Mouse (Mus musculus) midbrain, embryonic 15.5 days (tissue): ENCODE measurements around the gene Wdr34. TPM values are rescaled to one million over a fixed set of nuclear protein-coding genes. Genes with fewer than 3 reads are reported as not detected.
"Not testable (repeated sequence)": the region's sequence is repeated elsewhere in the genome, so short reads cannot be mapped to it uniquely, and the experiment has no call there.

Experiments used
- ATAC-seq: fragments of 200-750 bp; cut with Nextera tagmentation; replicated peaks from 2 replicates; pipeline ENCODE4 v1.8.0; 2017; ENCODE audit warnings: moderate TSS enrichment
- H3K27ac ChIP-seq: fragments of 300-500 bp; sonication (generic); 2 replicates; pipeline ENCODE4 v1.5.1; 2015; ENCODE audit warnings: mild to moderate bottlenecking, inconsistent platforms
- H3K27me3 ChIP-seq: fragments of 300-500 bp; sonication (generic); replicated peaks from 2 replicates; pipeline ENCODE4 v1.6.1; 2015; ENCODE audit warnings: inconsistent platforms
- H3K36me3 ChIP-seq: fragments of 300-500 bp; sonication (generic); replicated peaks from 2 replicates; pipeline ENCODE4 v1.6.1; 2015; ENCODE audit warnings: inconsistent platforms
- H3K4me1 ChIP-seq: fragments of 300-500 bp; sonication (generic); 2 replicates; pipeline ENCODE4 v1.6.1; 2015; ENCODE audit warnings: inconsistent platforms
- H3K4me2 ChIP-seq: fragments of 300-500 bp; sonication (generic); 2 replicates; pipeline ENCODE4 v1.6.1; 2015; ENCODE audit warnings: inconsistent platforms, mild to moderate bottlenecking, moderate library complexity
- H3K4me3 ChIP-seq: fragments of 300-500 bp; sonication (generic); 2 replicates; pipeline ENCODE4 v1.5.1; 2015; ENCODE audit warnings: mild to moderate bottlenecking, inconsistent platforms
- H3K9ac ChIP-seq: fragments of 300-500 bp; sonication (generic); 2 replicates; pipeline ENCODE4 v1.6.1; 2015; ENCODE audit warnings: mild to moderate bottlenecking, inconsistent platforms
- H3K9me3 ChIP-seq: fragments of 300-500 bp; sonication (generic); 2 replicates; pipeline ENCODE4 v1.6.1; 2016; ENCODE audit warnings: inconsistent platforms
- WGBS: fragments of 180-500 bp; shearing (Covaris S2); methylation state at CpG from one replicate; pipeline ENCODE4 v1.1.7; 2015; ENCODE audit warnings: mixed read lengths; 5-methylcytosine and 5-hydroxymethylcytosine counted together
- polyA plus RNA-seq: library from polyadenylated mRNA; unstranded; fragments of >200 nt; fragmentation: Nextera tagmentation; extraction: Ambion mirVana; gene quantifications from 2 replicates; pipeline ENCODE4 v1.2.1, GENCODE M21; 2015

The Wdr34 gene
- polyA plus RNA-seq, 1 experiment from 2014 or later = 88.7 TPM

- Histone ChIP-seq H3K4me2 (peak overlapping the region; percentile 97; the same call in 1 of the 2 replicates), H3K27me3 (no peaks in the 10 kb centered on the region), H3K27ac (no peak overlapping the region), H3K9ac (no peak overlapping the region), H3K9me3 (no peaks in the 10 kb centered on the region), H3K4me3 (no peak overlapping the region), H3K4me1 (peaks cover 38% of the 10 kb centered on the region), H3K36me3 (peaks cover 4% of the 10 kb centered on the region)
- WGBS = 11% methylated on average over 3 of the region's 3 CpGs
- ATAC-seq = no peak
Measured at GRCm38 (mm10) chr2:30063791-30064190, 15.1 kb upstream of the Wdr34 start.

GRCm38 (mm10) chr2:30063235-30063634, 14.6 kb upstream of the Wdr34 start:
- 5% methylated on average over 8 of the region's 8 CpGs for WGBS
- H3K36me3 ChIP-seq = no peaks in the 10 kb centered on the region

GRCm38 (mm10) chr2:30062249-30063093, 13.8 kb upstream of the Wdr34 start:
- under 1% methylated on average over 40 of the region's 40 CpGs for WGBS
- Histone ChIP-seq H3K9ac (peak overlapping the region; percentile 44), H3K9me3 (no peaks in the 10 kb centered on the region), H3K4me2 (peak overlapping the region; percentile 97), H3K27ac (peak overlapping the region; percentile 57), H3K4me3 (peak overlapping the region; percentile 48), H3K27me3 (no peaks in the 10 kb centered on the region), H3K4me1 (peaks cover 27% of the 10 kb centered on the region), H3K36me3 (no peaks in the 10 kb centered on the region)
- ATAC-seq = no peak; the same call in 1 of the 2 replicates

More at GRCm38 (mm10) chr2:30063235-30063634, 14.6 kb upstream of the Wdr34 start:
- Histone ChIP-seq H3K27me3 (no peaks in the 10 kb centered on the region), H3K9ac (peak overlapping the region; percentile 44; the same call in 1 of the 2 replicates), H3K9me3 (no peaks in the 10 kb centered on the region), H3K4me3 (peak overlapping the region; percentile 48), H3K4me2 (peak overlapping the region; percentile 97), H3K27ac (peak overlapping the region; percentile 57), H3K4me1 (peaks cover 33% of the 10 kb centered on the region)
- no peak for ATAC-seq

- H3K27ac ChIP-seq = peak overlapping the region; percentile 57
- 9% methylated on average over 34 of the region's 37 CpGs for WGBS
- peak overlapping the region; percentile 48 for H3K4me3 ChIP-seq
Measured at GRCm38 (mm10) chr2:30061215-30062166, 12.8 kb upstream of the Wdr34 start.

GRCm38 (mm10) chr2:30058418-30058817, 9.7 kb upstream of the Wdr34 start:
- H3K27ac ChIP-seq = no peak overlapping the region
- H3K9me3 ChIP-seq = no peaks in the 10 kb centered on the region
- H3K4me2 ChIP-seq = no peak overlapping the region
- no peak for ATAC-seq
- 32% methylated on average over 5 of the region's 5 CpGs for WGBS
- peaks cover 19% of the 10 kb centered on the region for H3K4me1 ChIP-seq
- H3K4me3 ChIP-seq = no peak overlapping the region
- H3K27me3 ChIP-seq = no peaks in the 10 kb centered on the region; the same call in 1 of the 2 replicates
- H3K9ac ChIP-seq = no peak overlapping the region
- H3K36me3 ChIP-seq = no peaks in the 10 kb centered on the region

More at GRCm38 (mm10) chr2:30061215-30062166, 12.8 kb upstream of the Wdr34 start:
- H3K9me3 ChIP-seq = no peaks in the 10 kb centered on the region
- H3K9ac ChIP-seq = peak overlapping the region; percentile 44
- ATAC-seq = no peak
- no peaks in the 10 kb centered on the region for H3K27me3 ChIP-seq
- peak overlapping the region; percentile 97 for H3K4me2 ChIP-seq
- H3K36me3 ChIP-seq = no peaks in the 10 kb centered on the region
- peaks cover 27% of the 10 kb centered on the region for H3K4me1 ChIP-seq

DNA sequence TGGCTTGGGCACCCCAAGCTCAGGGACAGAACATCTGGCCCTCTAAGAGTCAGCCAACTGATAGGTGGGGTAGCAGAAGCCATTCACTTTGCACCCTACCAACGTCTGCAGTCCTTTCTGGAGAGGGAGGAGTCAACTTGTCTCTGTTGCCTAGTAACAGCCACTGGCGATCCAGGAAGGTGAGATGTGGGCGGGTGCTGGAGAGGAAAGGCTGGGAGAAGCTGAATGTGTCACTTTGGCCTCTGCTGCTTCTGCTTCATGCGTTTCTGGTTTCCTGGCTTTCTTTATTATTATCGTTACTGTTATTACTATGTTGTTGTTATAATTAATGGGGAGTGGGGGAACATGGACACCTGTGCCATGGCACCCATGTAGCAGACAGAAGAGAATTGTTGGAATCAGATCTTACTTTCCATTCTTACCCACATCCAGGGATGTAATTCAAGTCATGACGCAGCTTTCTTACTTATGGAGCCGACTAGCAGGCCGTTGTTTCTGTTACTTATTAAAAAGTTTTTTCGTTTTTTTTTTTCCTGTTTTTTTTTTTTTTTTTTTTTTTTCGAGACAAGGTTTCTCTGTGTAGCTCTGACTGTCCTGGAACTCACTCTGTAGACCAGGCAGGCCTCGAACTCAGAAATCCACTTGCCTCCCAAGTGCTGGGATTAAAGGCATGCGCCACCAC, 8.7 kb upstream of the Wdr34 start, which contains the start of gene Set:
TSS of gene Set (plus strand) at position 156 of the 682 bp plus-strand sequence.
- no peak for ATAC-seq
- no peak within 1 kb of the TSS for H3K27ac ChIP-seq
- 43% methylated on average over 12 of the region's 12 CpGs for WGBS
- no peak within 1 kb of the TSS for H3K4me3 ChIP-seq
- no peaks in the 10 kb centered on the region for H3K36me3 ChIP-seq
- no peak within 1 kb of the TSS for H3K9ac ChIP-seq
- H3K4me1 ChIP-seq = peaks cover 8% of the 10 kb centered on the region
- H3K27me3 ChIP-seq = no peaks in the 10 kb centered on the region; the same call in 1 of the 2 replicates
- H3K9me3 ChIP-seq = no peaks in the 10 kb centered on the region
- no peak within 1 kb of the TSS for H3K4me2 ChIP-seq

DNA sequence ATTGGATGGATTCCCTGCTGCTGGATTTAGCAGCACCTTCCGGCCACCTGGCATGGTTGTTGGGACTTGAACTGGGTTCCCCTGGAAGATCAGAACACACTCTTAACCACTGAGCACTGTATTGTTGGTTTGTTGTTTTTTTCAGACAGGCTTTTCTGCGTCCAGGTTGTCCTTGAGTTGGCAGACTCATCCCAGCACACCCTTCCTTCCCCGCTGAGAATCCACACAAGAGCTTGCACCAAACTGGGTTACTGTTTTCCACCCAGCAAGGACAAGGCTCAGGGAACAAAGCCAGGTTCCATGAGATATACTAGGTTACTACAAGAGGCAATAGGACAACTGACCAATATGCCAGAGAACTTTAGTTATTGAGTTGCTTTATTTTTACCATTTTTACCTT, 8.1 kb upstream of the Wdr34 start:
- WGBS = 80% methylated on average over 3 of the region's 3 CpGs
- Histone ChIP-seq H3K36me3 (no peaks in the 10 kb centered on the region), H3K9ac (no peak overlapping the region), H3K9me3 (no peaks in the 10 kb centered on the region), H3K27ac (no peak overlapping the region), H3K27me3 (no peaks in the 10 kb centered on the region; the same call in 1 of the 2 replicates), H3K4me2 (no peak overlapping the region), H3K4me3 (no peak overlapping the region), H3K4me1 (peaks cover 4% of the 10 kb centered on the region)
- ATAC-seq = no peak

DNA sequence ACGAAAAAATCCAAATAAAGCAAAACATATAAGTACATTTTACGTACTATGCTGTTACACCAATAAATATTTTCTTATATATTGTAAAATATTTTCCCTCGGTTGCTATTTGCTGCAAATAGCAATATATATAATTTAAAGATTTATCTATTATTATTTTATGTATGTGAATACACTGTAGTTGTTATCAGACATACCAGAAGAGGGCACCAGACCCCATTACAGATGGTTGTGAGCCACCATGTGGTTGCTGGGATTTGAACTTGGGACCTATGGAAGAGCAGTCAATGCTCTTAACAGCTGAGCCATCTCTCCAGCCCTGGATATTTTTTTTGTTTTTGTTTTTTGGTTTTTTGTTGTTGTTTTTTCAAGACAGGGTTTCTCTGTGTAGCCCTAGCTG, 6.6 kb upstream of the Wdr34 start:
- H3K4me3 ChIP-seq, ATAC-seq: not testable (repeated sequence)
- 92% methylated on average over 3 of the region's 3 CpGs for WGBS

GRCm38 (mm10) chr2:30051992-30052761, 3.5 kb upstream of the Wdr34 start:
- peaks cover 10% of the 10 kb centered on the region for H3K4me1 ChIP-seq
- no peaks in the 10 kb centered on the region; the same call in 1 of the 2 replicates for H3K27me3 ChIP-seq
- no peak for ATAC-seq
- no peaks in the 10 kb centered on the region for H3K9me3 ChIP-seq
- no peak overlapping the region for H3K4me2 ChIP-seq
- H3K36me3 ChIP-seq = no peaks in the 10 kb centered on the region
- WGBS = 44% methylated on average over 6 of the region's 6 CpGs
- H3K9ac ChIP-seq = no peak overlapping the region
- no peak overlapping the region for H3K4me3 ChIP-seq
- no peak overlapping the region for H3K27ac ChIP-seq

More for the DNA sequence above, 6.6 kb upstream of the Wdr34 start:
- not testable (repeated sequence) for H3K9ac ChIP-seq, H3K27me3 ChIP-seq, H3K4me1 ChIP-seq, H3K9me3 ChIP-seq, H3K36me3 ChIP-seq, H3K27ac ChIP-seq, H3K4me2 ChIP-seq

DNA sequence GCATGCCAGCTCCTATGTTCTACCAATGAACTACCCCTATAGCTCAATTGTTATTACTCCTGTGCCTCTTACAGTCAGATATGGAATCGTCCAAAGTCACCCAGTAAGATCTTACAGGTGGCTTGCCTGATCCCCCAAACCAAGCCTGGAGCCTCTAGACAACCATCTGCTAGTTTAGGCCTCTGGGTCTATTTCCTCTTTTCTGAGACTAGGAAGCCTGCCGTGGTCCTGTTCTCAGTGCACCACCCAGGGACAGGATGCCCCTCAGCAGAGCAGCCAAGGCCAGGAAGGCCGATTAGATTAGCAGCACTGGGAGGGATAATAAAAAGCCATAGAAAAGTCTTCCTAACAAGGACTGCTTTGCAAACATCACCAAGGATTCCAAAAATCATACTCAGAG, 1.1 kb upstream of the Wdr34 start:
- Histone ChIP-seq H3K4me2 (no peak overlapping the region), H3K9ac (no peak overlapping the region), H3K27me3 (no peaks in the 10 kb centered on the region; the same call in 1 of the 2 replicates), H3K27ac (no peak overlapping the region), H3K9me3 (no peaks in the 10 kb centered on the region), H3K36me3 (0 out of 2 replicates have a peak, but pooled peaks cover 4% of the 10 kb centered on the region), H3K4me1 (peaks cover 12% of the 10 kb centered on the region), H3K4me3 (no peak overlapping the region)
- no peak for ATAC-seq
- 94% methylated on average over 3 of the region's 3 CpGs for WGBS

DNA sequence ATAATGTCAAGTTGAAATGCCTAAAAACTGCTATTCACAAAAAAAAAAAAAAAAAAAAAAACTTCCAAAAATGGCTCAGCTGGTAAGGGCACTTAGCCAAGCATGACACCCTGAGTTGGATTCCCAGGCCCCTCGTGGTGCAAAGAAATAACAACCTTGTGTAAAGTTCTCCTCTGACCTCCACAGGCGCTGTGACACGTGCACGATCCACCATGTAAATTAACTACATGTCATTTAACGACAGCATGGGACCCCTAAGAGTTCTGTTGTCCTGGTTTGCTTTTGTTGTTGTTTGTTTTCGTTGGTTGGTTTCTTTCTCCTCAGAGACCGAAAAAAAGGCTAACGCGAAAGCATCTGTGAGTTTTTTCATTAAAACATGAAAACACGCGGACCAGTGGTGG, 580 bp downstream of the Wdr34 start:
- H3K36me3 ChIP-seq = 0 out of 2 replicates have a peak, but pooled peaks cover 7% of the 10 kb centered on the region
- peak overlapping the region; percentile 88 for H3K4me3 ChIP-seq
- no peaks in the 10 kb centered on the region for H3K27me3 ChIP-seq
- peaks cover 12% of the 10 kb centered on the region for H3K4me1 ChIP-seq
- no peaks in the 10 kb centered on the region for H3K9me3 ChIP-seq
- H3K27ac ChIP-seq = peak overlapping the region; percentile 99
- peak overlapping the region; percentile 78 for H3K9ac ChIP-seq
- no peak for ATAC-seq
- peak overlapping the region; percentile 66 for H3K4me2 ChIP-seq
- WGBS = 58% methylated on average over 11 of the region's 11 CpGs
